Mouse (Mus musculus): ENCODE results near the gene Unc13d. TPM values are rescaled to one million over a fixed set of nuclear protein-coding genes. Genes with fewer than 3 reads are reported as not detected.

Gene Unc13d
- polyA plus RNA-seq, 1 experiment, result 18.2 TPM

DNA sequence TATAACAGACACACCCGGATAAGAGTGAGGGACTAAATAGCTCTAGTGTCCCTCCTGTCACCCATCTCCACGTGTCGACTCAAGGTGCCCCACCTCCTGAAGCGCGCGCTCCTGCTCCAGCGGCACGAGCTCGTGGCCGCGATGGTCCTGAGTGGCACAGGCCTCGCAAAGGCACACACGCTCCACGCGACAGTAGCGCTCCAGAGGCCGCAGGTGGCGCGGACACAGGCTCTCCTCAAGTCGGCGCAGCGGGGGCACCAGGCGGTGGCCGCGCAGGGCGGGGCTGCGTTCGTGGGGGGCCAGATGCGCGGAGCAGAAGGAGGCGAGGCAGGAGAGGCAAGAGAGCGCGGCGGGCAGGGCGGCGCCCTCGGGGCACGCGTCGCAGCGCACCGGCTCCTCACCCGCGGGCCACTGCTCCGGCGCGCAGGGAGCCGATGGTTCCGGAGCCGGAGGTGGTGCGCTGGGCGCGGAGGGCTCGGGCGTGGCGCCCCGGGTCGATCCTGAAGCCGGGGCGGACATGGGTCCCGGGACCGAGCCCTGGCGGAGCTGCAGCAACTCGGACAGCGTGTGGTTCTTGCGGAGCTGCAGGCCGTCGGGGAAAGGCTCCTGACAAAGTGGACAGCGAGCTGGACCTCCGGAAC is 31.8 kb upstream of the Unc13d start:
- TF ChIP-seq TAL1 (IDR thresholded peaks at IDR 0.05; ENCODE audit: low read length) (no peak), GATA1 (IDR thresholded peaks at IDR 0.05; ENCODE audit: low read length) (no peak)
- Histone ChIP-seq H3K27me3 (ENCODE audit: control insufficient read depth) (peaks cover 63% of the 10 kb centered on the region), H3K9me3 (ENCODE audit: control insufficient read depth, low read length) (peaks cover 6% of the 10 kb centered on the region; the same call in 1 of the 2 replicates), H3K4me1 (ENCODE audit: control insufficient read depth) (peaks cover 41% of the 10 kb centered on the region), H3K36me3 (ENCODE audit: control insufficient read depth) (no peaks in the 10 kb centered on the region), H3K4me3 (replicated peaks) (peak overlapping the region; percentile 50)

DNA sequence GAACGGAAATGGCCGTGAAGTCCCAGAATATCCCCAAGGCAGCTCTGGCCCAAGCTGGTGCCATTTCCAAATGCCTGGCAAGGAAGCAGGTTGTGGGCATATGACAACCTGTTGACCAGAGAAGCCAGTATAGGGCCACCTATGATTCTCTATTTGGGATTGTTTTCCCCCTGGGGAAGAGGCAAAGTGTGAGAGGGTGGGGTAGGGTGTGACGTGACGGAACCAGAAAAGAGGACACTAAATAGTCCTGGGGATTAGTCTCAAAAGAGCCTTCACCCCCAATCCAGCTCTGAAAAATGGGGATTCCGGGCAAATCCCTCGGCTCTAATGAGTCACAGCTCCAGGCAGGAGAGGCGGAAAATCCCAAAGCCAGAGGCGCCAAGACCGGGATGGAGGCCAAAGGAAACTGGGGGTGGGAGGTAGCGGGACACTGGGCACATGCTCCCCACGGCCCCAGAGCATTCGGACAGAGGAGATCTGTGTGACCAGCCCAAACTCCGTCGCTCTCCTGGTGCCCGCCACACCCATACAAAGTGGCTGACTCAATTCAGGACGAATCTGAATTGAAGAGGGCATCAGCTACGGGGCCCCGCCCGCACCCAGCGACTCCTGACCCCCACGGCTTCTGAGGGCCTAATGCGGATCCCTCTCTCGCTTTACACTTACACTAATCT is 30.8 kb upstream of the Unc13d start:
- Histone ChIP-seq H3K36me3 (ENCODE audit: control insufficient read depth) (no peaks in the 10 kb centered on the region), H3K4me1 (ENCODE audit: control insufficient read depth) (peaks cover 49% of the 10 kb centered on the region), H3K27me3 (ENCODE audit: control insufficient read depth) (peaks cover 63% of the 10 kb centered on the region), H3K4me3 (replicated peaks) (no peak overlapping the region), H3K9me3 (ENCODE audit: control insufficient read depth, low read length) (peaks cover 6% of the 10 kb centered on the region; the same call in 1 of the 2 replicates)
- TF ChIP-seq TAL1 (IDR thresholded peaks at IDR 0.05; ENCODE audit: low read length) (no peak), GATA1 (IDR thresholded peaks at IDR 0.05; ENCODE audit: low read length) (no peak)

DNA sequence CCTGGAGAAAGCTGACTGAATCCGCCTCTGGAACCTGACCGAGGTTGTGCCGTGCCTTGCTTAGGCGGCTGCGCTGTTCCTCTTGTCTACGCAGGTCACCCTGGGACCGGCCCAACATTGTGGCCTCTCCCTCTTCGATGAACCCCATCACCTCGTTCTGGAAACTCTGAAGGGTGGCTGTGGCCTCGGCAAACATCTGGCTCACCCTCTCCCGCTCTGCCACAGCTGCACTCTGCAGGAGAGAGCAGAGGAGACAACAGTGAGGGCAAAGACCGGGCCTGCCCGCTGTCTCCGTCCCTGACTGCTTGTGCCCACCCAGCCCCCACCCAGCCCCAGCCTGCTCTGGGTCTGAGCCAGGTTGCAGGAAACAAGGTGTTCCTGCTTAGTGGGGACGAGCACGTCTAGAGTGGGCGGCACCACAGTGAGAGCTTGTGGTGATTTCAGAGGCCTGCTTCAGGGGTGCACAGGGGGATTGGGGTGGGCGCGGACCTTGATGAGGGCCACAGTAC is 30.1 kb upstream of the Unc13d start:
- peaks cover 63% of the 10 kb centered on the region for H3K27me3 ChIP-seq (ENCODE audit: control insufficient read depth)
- H3K9me3 ChIP-seq (ENCODE audit: control insufficient read depth, low read length), result peaks cover 6% of the 10 kb centered on the region; the same call in 1 of the 2 replicates
- no peak overlapping the region for H3K4me3 ChIP-seq (replicated peaks)
- no peaks in the 10 kb centered on the region for H3K36me3 ChIP-seq (ENCODE audit: control insufficient read depth)
- no peak for TF ChIP-seq GATA1 (IDR thresholded peaks at IDR 0.05; ENCODE audit: low read length)
- TF ChIP-seq TAL1 (IDR thresholded peaks at IDR 0.05; ENCODE audit: low read length), result no peak
- H3K4me1 ChIP-seq (ENCODE audit: control insufficient read depth), result peaks cover 51% of the 10 kb centered on the region

DNA sequence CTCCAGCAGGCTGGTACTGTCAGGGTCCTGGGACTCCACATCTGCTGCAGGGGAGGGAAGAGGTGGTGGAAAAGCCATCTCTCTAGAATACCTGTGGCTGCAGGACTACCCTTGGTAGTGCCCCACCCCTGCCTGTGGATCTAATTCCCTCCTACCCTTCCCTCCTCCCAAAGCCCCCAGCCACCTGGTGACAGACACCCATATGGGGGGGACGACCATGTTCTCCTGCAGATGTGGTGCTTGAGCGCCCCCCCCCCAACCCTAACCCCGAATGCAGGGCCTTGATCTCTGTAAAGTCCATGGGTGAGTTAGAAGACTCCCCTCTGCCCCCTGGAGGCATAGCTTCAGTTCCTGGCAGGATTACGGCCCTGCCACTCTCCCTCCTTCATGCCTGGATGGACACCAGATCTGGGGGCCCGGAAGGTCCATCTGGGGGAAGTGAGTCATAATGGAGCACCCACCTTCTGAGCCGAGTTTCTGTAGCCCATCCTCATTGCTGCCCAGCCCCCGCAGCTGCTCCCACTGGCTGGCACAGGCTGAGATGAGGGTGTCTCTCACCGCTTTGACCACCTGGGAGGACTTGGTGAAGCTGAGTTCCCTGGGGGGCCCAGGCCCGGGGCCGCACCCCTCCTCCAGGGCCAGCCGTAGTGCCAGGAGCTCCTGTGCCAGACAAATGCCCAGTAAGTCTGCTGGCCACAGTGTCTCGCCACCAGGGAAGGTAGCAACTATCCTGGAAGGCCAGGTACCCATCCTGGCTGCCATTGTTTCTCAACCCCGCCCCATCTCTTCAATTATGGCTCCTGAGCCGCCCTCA is 29.4 kb upstream of the Unc13d start:
- peaks cover 54% of the 10 kb centered on the region for H3K4me1 ChIP-seq (ENCODE audit: control insufficient read depth)

DNA sequence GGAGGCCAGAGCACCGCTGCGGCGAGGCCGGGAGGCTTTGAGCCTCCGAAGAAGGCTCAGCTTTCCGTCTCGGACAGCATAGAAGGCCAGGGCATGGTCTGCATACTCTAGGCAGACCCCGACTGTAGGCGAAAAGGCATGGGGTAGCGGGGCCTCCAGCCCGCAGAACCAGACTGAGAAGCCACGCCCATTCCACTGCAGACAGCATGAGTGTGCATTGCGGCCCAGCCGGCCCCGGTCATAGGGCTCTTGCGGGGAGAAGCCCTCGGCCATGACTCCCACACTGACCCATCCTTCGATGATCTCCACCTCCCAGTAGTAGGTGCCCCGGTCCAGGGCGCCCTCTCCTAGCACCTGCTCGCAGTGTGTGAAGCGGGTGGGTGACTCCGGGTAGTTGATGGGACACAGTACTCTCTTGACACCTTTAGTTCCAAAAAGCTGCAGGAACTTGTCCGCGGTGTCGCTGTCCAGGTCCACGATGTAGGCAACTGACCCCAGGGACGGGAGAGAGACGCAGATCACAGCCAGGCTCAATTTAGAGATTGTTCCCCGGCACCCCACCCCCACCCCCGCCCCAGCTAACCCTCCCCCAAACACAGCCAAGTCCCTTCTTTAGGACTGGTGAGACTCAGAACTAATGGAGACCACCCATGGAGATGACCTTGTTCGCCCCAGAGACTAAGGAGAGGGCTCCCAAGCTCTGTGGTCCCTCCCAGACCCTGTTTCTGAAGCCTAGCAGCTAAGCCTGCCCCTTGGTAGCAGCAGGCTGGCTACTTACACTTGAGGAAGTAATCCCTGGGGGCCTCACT is 28.6 kb upstream of the Unc13d start:
- TF ChIP-seq GATA1 (IDR thresholded peaks at IDR 0.05; ENCODE audit: low read length) (no peak), TAL1 (IDR thresholded peaks at IDR 0.05; ENCODE audit: low read length) (no peak)
- peaks cover 59% of the 10 kb centered on the region for H3K27me3 ChIP-seq (ENCODE audit: control insufficient read depth)
- H3K36me3 ChIP-seq (ENCODE audit: control insufficient read depth), result no peaks in the 10 kb centered on the region
- peaks cover 6% of the 10 kb centered on the region; the same call in 1 of the 2 replicates for H3K9me3 ChIP-seq (ENCODE audit: control insufficient read depth, low read length)
- peak overlapping the region; percentile 8 for H3K4me3 ChIP-seq (replicated peaks)
- peaks cover 62% of the 10 kb centered on the region for H3K4me1 ChIP-seq (ENCODE audit: control insufficient read depth)

More for the DNA sequence above, 29.4 kb upstream of the Unc13d start:
- TF ChIP-seq GATA1 (IDR thresholded peaks at IDR 0.05; ENCODE audit: low read length), result no peak
- TF ChIP-seq TAL1 (IDR thresholded peaks at IDR 0.05; ENCODE audit: low read length), result no peak
- Histone ChIP-seq H3K9me3 (ENCODE audit: control insufficient read depth, low read length) (peaks cover 6% of the 10 kb centered on the region; the same call in 1 of the 2 replicates), H3K4me3 (replicated peaks) (no peak overlapping the region), H3K27me3 (ENCODE audit: control insufficient read depth) (peaks cover 63% of the 10 kb centered on the region), H3K36me3 (ENCODE audit: control insufficient read depth) (no peaks in the 10 kb centered on the region)

DNA sequence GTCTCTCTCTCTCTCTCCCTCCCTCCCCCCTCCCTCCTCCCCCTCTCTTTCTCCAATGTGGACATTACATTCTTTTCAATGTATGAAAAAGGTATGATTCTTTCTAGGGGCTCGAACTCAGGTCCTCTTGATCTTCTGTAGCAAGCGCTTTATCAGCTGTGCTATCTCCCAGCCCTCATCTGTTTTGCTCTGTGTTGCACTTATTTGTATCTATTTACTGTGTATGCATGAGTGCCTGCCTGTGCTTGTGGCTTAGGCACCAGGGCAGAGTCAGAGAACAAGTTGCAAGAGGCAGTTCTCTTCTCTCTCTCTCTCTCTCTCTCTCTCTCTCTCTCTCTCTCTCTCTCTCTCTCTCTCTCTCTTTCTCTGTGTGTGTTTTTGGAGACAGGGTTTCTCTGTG is 27.3 kb upstream of the Unc13d start:
- H3K27me3 ChIP-seq (ENCODE audit: control insufficient read depth), result peaks cover 46% of the 10 kb centered on the region
- no peak overlapping the region for H3K4me3 ChIP-seq (replicated peaks)
- H3K4me1 ChIP-seq (ENCODE audit: control insufficient read depth), result peaks cover 69% of the 10 kb centered on the region
- H3K36me3 ChIP-seq (ENCODE audit: control insufficient read depth), result no peaks in the 10 kb centered on the region
- peaks cover 5% of the 10 kb centered on the region; the same call in 1 of the 2 replicates for H3K9me3 ChIP-seq (ENCODE audit: control insufficient read depth, low read length)
- TF ChIP-seq GATA1 (IDR thresholded peaks at IDR 0.05; ENCODE audit: low read length) (no peak), TAL1 (IDR thresholded peaks at IDR 0.05; ENCODE audit: low read length) (no peak)

DNA sequence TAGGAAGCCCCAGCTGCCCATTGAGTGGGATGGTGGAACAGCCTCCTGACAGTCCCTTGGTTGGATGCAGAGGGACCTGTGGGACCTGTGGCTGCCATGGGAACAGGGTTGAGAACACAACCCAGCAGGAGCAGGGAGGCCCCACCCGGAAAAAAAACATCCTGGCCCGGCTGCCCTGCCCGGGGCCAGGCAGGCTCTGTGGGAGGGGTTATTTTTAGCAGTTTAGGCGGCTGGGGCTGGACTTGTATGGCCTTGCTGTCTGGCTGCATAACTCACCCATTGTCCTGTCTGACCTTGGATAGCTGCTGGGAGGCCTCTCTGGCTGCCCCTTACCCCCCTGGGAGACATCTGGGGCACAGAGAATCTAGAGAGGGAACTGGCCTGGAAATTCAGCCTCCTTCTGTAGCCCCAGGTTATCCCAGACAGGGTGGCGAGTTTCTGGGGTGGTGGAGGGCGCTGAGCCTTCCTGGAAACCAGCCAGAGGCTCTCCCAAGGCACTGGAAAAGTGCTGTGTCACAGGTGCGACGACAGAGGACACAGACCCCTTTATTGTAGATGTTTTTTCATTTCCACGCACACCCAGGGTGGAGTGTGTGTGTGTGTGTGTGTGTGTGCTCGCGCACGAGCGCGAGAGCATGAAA is 26.4 kb upstream of the Unc13d start:
- H3K9me3 ChIP-seq (ENCODE audit: control insufficient read depth, low read length), result no peaks in the 10 kb centered on the region
- peaks cover 67% of the 10 kb centered on the region for H3K4me1 ChIP-seq (ENCODE audit: control insufficient read depth)
- TF ChIP-seq TAL1 (IDR thresholded peaks at IDR 0.05; ENCODE audit: low read length), result no peak
- no peak for TF ChIP-seq GATA1 (IDR thresholded peaks at IDR 0.05; ENCODE audit: low read length)
- no peak overlapping the region for H3K4me3 ChIP-seq (replicated peaks)
- H3K36me3 ChIP-seq (ENCODE audit: control insufficient read depth), result no peaks in the 10 kb centered on the region
- peaks cover 37% of the 10 kb centered on the region for H3K27me3 ChIP-seq (ENCODE audit: control insufficient read depth)

DNA sequence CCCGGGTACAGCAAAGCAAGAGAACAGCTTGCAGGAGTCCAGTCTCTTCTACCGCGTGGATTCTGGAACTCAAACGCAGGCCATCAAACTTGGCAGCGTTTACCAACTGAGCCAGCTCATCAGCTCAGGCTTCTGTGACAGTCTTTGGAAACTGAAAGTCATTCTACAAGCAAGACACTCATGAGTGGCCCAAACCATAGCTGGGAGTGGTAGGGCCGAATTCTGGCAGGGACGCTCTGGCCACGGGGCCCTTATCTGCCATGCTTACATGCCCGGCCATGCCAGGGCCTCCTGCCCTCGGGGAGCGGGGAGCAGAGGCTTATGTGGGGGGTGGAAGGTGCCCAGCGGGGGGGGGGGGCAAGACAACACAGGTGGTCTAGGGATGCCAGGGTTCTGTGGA is 25.8 kb upstream of the Unc13d start:
- peaks cover 65% of the 10 kb centered on the region for H3K4me1 ChIP-seq (ENCODE audit: control insufficient read depth)
- H3K4me3 ChIP-seq (replicated peaks), result no peak overlapping the region
- H3K27me3 ChIP-seq (ENCODE audit: control insufficient read depth), result peaks cover 31% of the 10 kb centered on the region
- no peaks in the 10 kb centered on the region for H3K36me3 ChIP-seq (ENCODE audit: control insufficient read depth)
- TF ChIP-seq TAL1 (IDR thresholded peaks at IDR 0.05; ENCODE audit: low read length) (no peak), GATA1 (IDR thresholded peaks at IDR 0.05; ENCODE audit: low read length) (no peak)
- H3K9me3 ChIP-seq (ENCODE audit: control insufficient read depth, low read length), result no peaks in the 10 kb centered on the region

Measured in erythroblast, embryonic 14.5 days (primary cell).